In the genomic region with DNA sequence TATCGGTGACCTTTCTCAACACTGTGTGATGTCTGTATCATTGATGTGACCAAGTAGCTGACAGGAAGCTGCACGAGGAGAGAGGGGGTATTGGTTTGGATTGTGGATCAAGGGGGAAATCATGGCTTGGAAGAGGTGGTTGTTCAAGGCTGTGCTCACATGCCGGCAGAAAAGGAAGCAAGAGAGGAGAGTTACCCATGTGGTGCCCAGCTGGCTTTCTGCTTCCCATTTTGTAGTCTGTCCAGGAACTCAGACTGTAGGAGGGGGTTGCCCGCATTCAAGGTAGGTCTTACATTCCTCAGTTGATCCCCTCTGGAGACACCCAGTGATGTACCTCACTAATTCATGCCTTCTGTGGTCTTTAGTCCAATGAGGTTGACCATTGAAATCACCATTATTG, we compare ENCODE assay signal across 38 mouse cellular contexts. TPM values are rescaled to one million over a fixed set of nuclear protein-coding genes. Genes with fewer than 3 reads are reported as not detected.
DNase-seq lines count a peak whose midpoint lies in the region; ATAC-seq lines count a peak whose summit lies in the region.
"Had no signal": no experiment of that assay in that cellular context is flagged by ENCODE, and none has a peak within 500 bp of the region (broad histone marks: within the 10 kb centered on the region; RNA-seq: fewer than 3 reads in every experiment).

No protein-coding gene starts in this region.

- DNase-seq in lung, postnatal 14 days, result peak; percentile 5
- DNase-seq in lung, postnatal 25 days (ENCODE audit: low spot score), result no peak
- DNase-seq in B cell, adult 2 months, result peak; percentile 27 to 31
- DNase-seq in gastrocnemius, postnatal 25 days, result no peak
- no peak for DNase-seq in kidney, postnatal 14 days
- no peak for DNase-seq in gastrocnemius, postnatal 4 days (ENCODE audit: low spot score in 2 of 2)
- DNase-seq: adrenal gland, adult 8-10 months; cerebellum, adult 8-10 months; cerebellum, postnatal 36 days; embryo, embryonic 11 days; forebrain, postnatal 0 days; gastrocnemius, postnatal 10 days; heart, adult 18-20 months; heart, postnatal 36 days; kidney, postnatal 25 days; layer of hippocampus, postnatal 36 days; right cerebral cortex, postnatal 14 days; thymus, adult 18-20 months; thymus, postnatal 25 days had no signal

- 40% methylated on average over 4 of the region's 4 CpGs for WGBS in embryonic facial prominence, embryonic 13.5 days

- no peaks in the 10 kb centered on the region for H3K9me3 ChIP-seq in embryonic facial prominence, embryonic 13.5 days
- H3K9me3 ChIP-seq: embryonic facial prominence, embryonic 15.5 days; forebrain, embryonic 12.5 days; hindbrain, embryonic 13.5 days; liver, embryonic 15.5 days; lung, embryonic 15.5 days; midbrain, embryonic 12.5 days had no signal

- no peaks in the 10 kb centered on the region for H3K36me3 ChIP-seq in embryonic facial prominence, embryonic 13.5 days
- H3K36me3 ChIP-seq: embryonic facial prominence, embryonic 15.5 days; forebrain, embryonic 12.5 days; hindbrain, embryonic 13.5 days; liver, embryonic 15.5 days; lung, embryonic 15.5 days; midbrain, embryonic 12.5 days had no signal

- H3K27me3 ChIP-seq in embryonic facial prominence, embryonic 13.5 days, result no peaks in the 10 kb centered on the region
- H3K27me3 ChIP-seq: embryonic facial prominence, embryonic 15.5 days; forebrain, embryonic 12.5 days; hindbrain, embryonic 13.5 days; liver, embryonic 15.5 days; lung, embryonic 15.5 days; midbrain, embryonic 12.5 days had no signal

- 0 out of 2 replicates have a peak overlapping the region, but pooled peaks have one; percentile 3 for H3K4me2 ChIP-seq in embryonic facial prominence, embryonic 13.5 days
- H3K4me2 ChIP-seq: embryonic facial prominence, embryonic 15.5 days; forebrain, embryonic 12.5 days; heart, embryonic 11.5 days; hindbrain, embryonic 13.5 days; liver, embryonic 15.5 days; lung, embryonic 15.5 days; midbrain, embryonic 12.5 days had no signal

- ATAC-seq in embryonic facial prominence, embryonic 13.5 days (ENCODE audit: insufficient number of reproducible peaks, insufficient read depth, low FRiP score, low TSS enrichment, low read depth), result no peak
- ATAC-seq in megakaryocyte progenitor cell, adult 5-6 weeks (replicated peaks; ENCODE audit: poor library complexity), result peak; percentile 50; the same call in 1 of the 2 replicates
- ATAC-seq: forebrain, postnatal 0 days; intestine, embryonic 16.5 days had no signal

- peaks cover 8% of the 10 kb centered on the region; the same call in 1 of the 2 replicates for H3K4me1 ChIP-seq in embryonic facial prominence, embryonic 13.5 days

- H3K4me3 ChIP-seq in embryonic facial prominence, embryonic 13.5 days, result no peak overlapping the region
- H3K4me3 ChIP-seq: embryonic facial prominence, embryonic 15.5 days; forebrain, embryonic 12.5 days; hindbrain, embryonic 13.5 days; liver, embryonic 15.5 days; lung, embryonic 15.5 days; midbrain, embryonic 12.5 days had no signal

- H3K9ac ChIP-seq in embryonic facial prominence, embryonic 13.5 days, result no peak overlapping the region
- H3K9ac ChIP-seq: embryonic facial prominence, embryonic 15.5 days; forebrain, embryonic 12.5 days; forebrain, postnatal 0 days; hindbrain, embryonic 13.5 days; liver, embryonic 15.5 days; lung, embryonic 15.5 days; midbrain, embryonic 12.5 days had no signal

- H3K27ac ChIP-seq in embryonic facial prominence, embryonic 13.5 days, result no peak overlapping the region
- H3K27ac ChIP-seq: embryonic facial prominence, embryonic 15.5 days; forebrain, embryonic 12.5 days; hindbrain, embryonic 13.5 days; liver, embryonic 15.5 days; lung, embryonic 15.5 days; macrophage; midbrain, embryonic 12.5 days; stomach, postnatal 0 days had no signal

RNA-seq across cellular contexts. Expression of gene Tmcc3, which starts 42.3 kb away (rescaled TPM):
- 5.9 and 7.9 TPM in 2 replicates for polyA plus RNA-seq in embryonic facial prominence, embryonic 13.5 days (2015; fragmentation: Nextera tagmentation; extraction: Ambion mirVana)
- total RNA-seq in megakaryocyte progenitor cell, adult 5-6 weeks (2015), result 0.49 and 1.3 TPM in 2 replicates
- 0.78 TPM in 1 of 2 replicates, not detected in the other for total RNA-seq in megakaryocyte progenitor cell, adult 5-6 weeks (2017)
- total RNA-seq in gastrocnemius, postnatal 25 days (2021), result 10 to 100 TPM; 18.3 to 18.8 TPM
- total RNA-seq in gastrocnemius, postnatal 4 days (2021), result 10 to 100 TPM; 33.1 to 41.7 TPM

RNA-seq across cellular contexts. Expression of gene Gm4792, which starts 55.5 kb away (rescaled TPM):
- not detected in 2 replicates for polyA plus RNA-seq in embryonic facial prominence, embryonic 13.5 days (2015; fragmentation: Nextera tagmentation; extraction: Ambion mirVana)
- total RNA-seq in megakaryocyte progenitor cell, adult 5-6 weeks (2015), result not detected in 2 replicates
- not detected in 2 replicates for total RNA-seq in megakaryocyte progenitor cell, adult 5-6 weeks (2017)
- not detected for total RNA-seq in gastrocnemius, postnatal 25 days (2021)
- not detected for total RNA-seq in gastrocnemius, postnatal 4 days (2021)
- total RNA-seq: adrenal gland, adult 8-10 months; ES-E14; forebrain, postnatal 0 days; gastrocnemius, postnatal 10 days; heart, adult 18-20 months; heart, postnatal 36 days; layer of hippocampus, postnatal 36 days; left cerebral cortex, postnatal 10 days; liver, adult 2 months; midbrain, postnatal 0 days had no signal
- polyA plus RNA-seq: embryonic facial prominence, embryonic 15.5 days; forebrain, embryonic 12.5 days; heart, embryonic 11.5 days; intestine, embryonic 16.5 days; kidney, embryonic 14.5 days; limb, embryonic 11.5 days; liver, adult 2 months; liver, embryonic 15.5 days; lung, embryonic 15.5 days; macrophage; small intestine, adult 2 months had no signal

Comparison
In these comparisons a context has a peak if more than half of its experiments do, and no peak if none do; other contexts are left out.
1. DNase-seq: peak in lung, postnatal 14 days (single experiment) and B cell, adult 2 months (2 of 2); none in lung, postnatal 25 days (single experiment), gastrocnemius, postnatal 25 days (single experiment), kidney, postnatal 14 days (single experiment) and gastrocnemius, postnatal 4 days (0 of 2).
2. RNA of gene Tmcc3, which starts 42.3 kb away (total RNA-seq): 33.1 to 41.7 TPM in gastrocnemius, postnatal 4 days and 18.3 to 18.8 TPM in gastrocnemius, postnatal 25 days; 0.49 to 1.3 TPM in megakaryocyte progenitor cell, adult 5-6 weeks; every median in the first group is over 4 times any median in the second.